Mouse (Mus musculus) embryonic facial prominence, embryonic 13.5 days (tissue): ENCODE data around the gene Cotl1. TPM values are rescaled to one million over a fixed set of nuclear protein-coding genes. Genes with fewer than 3 reads are reported as not detected.

Source experiments
- ATAC-seq: fragments of 200-750 bp; cut with Nextera tagmentation; 2 replicates; pipeline ENCODE4 v1.8.0; 2017; ENCODE audit warnings: low read depth; ENCODE audit not compliant: insufficient number of reproducible peaks, insufficient read depth, low FRiP score, low TSS enrichment
- H3K27ac ChIP-seq: fragments of 300-500 bp; sonication (generic); 2 replicates; pipeline ENCODE4 v1.5.1; 2015; ENCODE audit warnings: moderate library complexity, mild to moderate bottlenecking, inconsistent platforms
- H3K27me3 ChIP-seq: fragments of 300-500 bp; sonication (generic); 2 replicates; pipeline ENCODE4 v1.6.1; 2015; ENCODE audit warnings: mild to moderate bottlenecking, inconsistent platforms
- H3K36me3 ChIP-seq: fragments of 300-500 bp; sonication (generic); 2 replicates; pipeline ENCODE4 v1.6.1; 2015; ENCODE audit warnings: mild to moderate bottlenecking, inconsistent platforms
- H3K4me1 ChIP-seq: fragments of 300-500 bp; sonication (generic); 2 replicates; pipeline ENCODE4 v1.6.1; 2015; ENCODE audit warnings: inconsistent platforms
- H3K4me2 ChIP-seq: fragments of 300-500 bp; sonication (generic); 2 replicates; pipeline ENCODE4 v1.6.1; 2015; ENCODE audit warnings: moderate library complexity, mild to moderate bottlenecking, inconsistent platforms
- H3K4me3 ChIP-seq: fragments of 300-500 bp; sonication (generic); 2 replicates; pipeline ENCODE4 v1.5.1; 2015; ENCODE audit warnings: mild to moderate bottlenecking, inconsistent platforms
- H3K9ac ChIP-seq: fragments of 300-500 bp; sonication (generic); 2 replicates; pipeline ENCODE4 v1.6.1; 2015; ENCODE audit warnings: mild to moderate bottlenecking, inconsistent platforms
- H3K9me3 ChIP-seq: fragments of 300-500 bp; sonication (generic); 2 replicates; pipeline ENCODE4 v1.6.1; 2016; ENCODE audit warnings: inconsistent platforms
- WGBS: fragments of 180-500 bp; shearing (Covaris S2); methylation state at CpG from one replicate; pipeline ENCODE4 v1.1.7; 2015; ENCODE audit warnings: mixed read lengths; 5-methylcytosine and 5-hydroxymethylcytosine counted together
- polyA plus RNA-seq: library from polyadenylated mRNA; unstranded; fragments of >200 nt; fragmentation: Nextera tagmentation; extraction: Ambion mirVana; gene quantifications from 2 replicates; pipeline ENCODE4 v1.2.1, GENCODE M21; 2015

Gene Cotl1
- polyA plus RNA-seq, 1 experiment from 2014 or later: 71.3 TPM

DNA sequence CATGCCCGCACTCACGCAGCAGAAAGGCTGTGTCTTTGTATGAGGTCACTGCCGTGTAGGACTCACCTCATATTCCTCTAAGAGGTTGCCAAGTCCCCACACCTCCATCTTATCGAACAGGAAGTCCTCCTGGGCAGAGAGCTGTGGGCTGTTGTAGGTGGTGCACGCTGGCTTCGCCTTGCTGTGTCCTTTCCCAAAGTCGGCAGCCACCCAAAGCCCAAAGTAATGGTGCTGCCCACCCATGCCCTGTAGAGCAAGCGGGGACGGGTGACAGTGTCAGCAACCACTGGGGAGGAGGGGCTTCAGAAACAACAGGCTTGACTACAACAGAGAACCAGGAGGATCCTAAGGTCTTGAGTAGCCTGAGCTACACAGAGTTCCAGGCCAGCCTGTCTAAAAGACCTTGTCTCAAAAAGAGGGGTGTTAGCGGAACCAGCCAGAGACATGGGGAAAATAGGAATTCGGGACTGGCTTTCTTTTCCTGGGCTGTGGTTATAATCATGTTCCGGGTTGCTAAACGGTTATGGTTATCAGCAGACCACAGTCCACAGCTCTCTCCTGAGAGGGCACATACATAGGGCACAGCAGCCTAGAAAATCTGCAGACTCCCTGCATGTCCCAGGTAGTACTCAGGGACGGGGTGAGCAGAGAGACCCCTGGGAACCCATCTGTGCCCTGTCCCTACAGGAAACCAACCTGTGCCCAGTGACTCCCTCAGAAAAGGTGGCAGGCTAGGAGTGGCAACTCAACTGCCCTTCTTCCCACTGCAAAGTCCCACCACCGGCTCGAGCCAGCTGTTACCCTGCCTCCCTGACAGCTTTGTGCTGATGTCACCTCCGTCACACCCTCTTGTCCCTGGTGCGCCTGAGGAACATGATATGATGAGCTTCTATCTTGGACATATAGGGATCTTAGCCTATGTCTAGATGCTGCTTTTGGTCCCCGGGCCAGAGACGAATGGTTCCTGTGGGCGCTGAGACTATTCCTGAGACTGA, 77.8 kb downstream of the Cotl1 start:
- Histone ChIP-seq H3K9me3 (no peaks in the 10 kb centered on the region), H3K4me3 (no peak overlapping the region), H3K36me3 (peaks cover 36% of the 10 kb centered on the region), H3K4me2 (no peak overlapping the region), H3K27ac (no peak overlapping the region), H3K27me3 (no peaks in the 10 kb centered on the region), H3K4me1 (no peaks in the 10 kb centered on the region), H3K9ac (no peak overlapping the region)
- ATAC-seq: no peak
- 85% methylated on average over 21 of the region's 21 CpGs for WGBS

DNA sequence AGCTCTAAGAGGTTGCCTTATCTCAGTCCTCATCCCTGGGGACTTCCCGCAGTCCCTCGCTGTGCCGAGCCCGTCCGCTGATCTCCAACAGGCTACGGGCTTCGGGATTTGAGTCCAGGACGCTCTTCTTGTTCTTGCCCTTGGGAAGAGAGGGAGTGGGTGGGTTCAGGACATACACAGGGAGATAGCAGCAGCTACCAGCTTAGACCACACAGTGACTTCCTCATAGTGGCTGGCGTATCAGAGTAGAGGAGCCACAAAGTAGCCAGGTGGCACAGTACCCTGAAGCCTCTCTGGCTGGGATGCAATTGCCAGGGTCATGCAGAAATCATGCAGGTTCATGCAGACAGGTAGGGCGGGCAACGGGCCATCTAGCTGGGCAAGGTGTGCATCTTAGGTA, 78.7 kb downstream of the Cotl1 start:
- no peaks in the 10 kb centered on the region for H3K4me1 ChIP-seq
- 92% methylated on average over 11 of the region's 11 CpGs for WGBS
- peaks cover 29% of the 10 kb centered on the region for H3K36me3 ChIP-seq
- no peak overlapping the region for H3K4me3 ChIP-seq
- ATAC-seq: no peak
- H3K27me3 ChIP-seq: no peaks in the 10 kb centered on the region
- no peaks in the 10 kb centered on the region for H3K9me3 ChIP-seq
- no peak overlapping the region for H3K4me2 ChIP-seq
- no peak overlapping the region for H3K27ac ChIP-seq
- no peak overlapping the region for H3K9ac ChIP-seq

Other genes with a start within 250 kb of the Cotl1 start
- 12.9 and 13.7 TPM in 2 replicates for gene Taf1c, start 235.3 kb downstream of the Cotl1 start, polyA plus RNA-seq
- gene Adad2, start 227.8 kb downstream of the Cotl1 start, polyA plus RNA-seq: not detected in 2 replicates
- gene Kcng4, start 204.9 kb downstream of the Cotl1 start, polyA plus RNA-seq: 0.18 and 0.26 TPM in 2 replicates
- gene Wfdc1, start 174.2 kb downstream of the Cotl1 start, polyA plus RNA-seq: 0.25 TPM in 1 of 2 replicates, not detected in the other
- 2.1 and 2.3 TPM in 2 replicates for gene Atp2c2, start 140.5 kb downstream of the Cotl1 start, polyA plus RNA-seq
- 11.6 and 11.7 TPM in 2 replicates for gene Tldc1, start 62.1 kb downstream of the Cotl1 start, polyA plus RNA-seq
- 8.4 and 11.6 TPM in 2 replicates for gene Klhl36, start 21.7 kb upstream of the Cotl1 start, polyA plus RNA-seq
- gene Usp10, start 69.8 kb upstream of the Cotl1 start, polyA plus RNA-seq: 127 and 144 TPM in 2 replicates
- gene Gm20388, start 70.3 kb upstream of the Cotl1 start, polyA plus RNA-seq: 7.1 TPM in 1 of 2 replicates, not detected in the other
- 6.9 and 7.8 TPM in 2 replicates for gene Crispld2, start 151.9 kb upstream of the Cotl1 start, polyA plus RNA-seq